Mouse (Mus musculus) liver, embryonic 14.5 days (tissue): ENCODE measurements at regions not wholly inside any gene's neighbourhood (a gene's known extent, or its start where the extent isn't known, plus 50 kb on each side); places are given as distances from the start of the nearest gene placed in this dataset.

Experiments used
- ATAC-seq: fragments of 200-750 bp; cut with Nextera tagmentation; 2 replicates; pipeline ENCODE4 v1.8.0; 2017; ENCODE audit warnings: moderate number of reproducible peaks, mild to moderate bottlenecking, moderate library complexity; ENCODE audit not compliant: insufficient read depth
- DNase-seq, 3 experiments: peaks; one replicate each; pipeline ENCODE4 v3.0.0-alpha.2; 2012 to 2013; ENCODE audit warnings: low read depth in 3 of 3, low spot score in 3 of 3
- H3K27ac ChIP-seq: fragments of 300-500 bp; sonication (generic); 2 replicates; pipeline ENCODE4 v1.5.1; 2014; ENCODE audit warnings: moderate library complexity, mild to moderate bottlenecking, control low read depth, inconsistent platforms
- H3K27me3 ChIP-seq: fragments of 300-500 bp; sonication (generic); 2 replicates; pipeline ENCODE4 v1.6.1; 2014; ENCODE audit warnings: mild to moderate bottlenecking, low read length, moderate library complexity; ENCODE audit not compliant: control insufficient read depth, insufficient read depth
- H3K36me3 ChIP-seq: fragments of 300-500 bp; sonication (generic); replicated peaks from 2 replicates; pipeline ENCODE4 v1.6.1; 2014; ENCODE audit warnings: low read depth; ENCODE audit not compliant: control insufficient read depth, insufficient read depth
- H3K4me1 ChIP-seq, 2 experiments: fragments of 200-500 bp in 1 of 2; fragments of 300-500 bp in 1 of 2; sonication (generic) in 1 of 2; replicated peaks; 2 replicates each; pipeline ENCODE4 v1.6.1; 2012 to 2014; ENCODE audit warnings: antibody characterized with exemption in 1 of 2, inconsistent platforms in 1 of 2, low read length in 1 of 2; ENCODE audit not compliant: control insufficient read depth in 2 of 2, insufficient read depth in 2 of 2
- H3K4me2 ChIP-seq: fragments of 300-500 bp; sonication (generic); 2 replicates; pipeline ENCODE4 v1.6.1; 2014; ENCODE audit warnings: low read depth, mild to moderate bottlenecking, control low read depth, moderate library complexity
- H3K4me3 ChIP-seq, 2 experiments: fragments of 200-500 bp in 1 of 2; fragments of 300-500 bp in 1 of 2; sonication (generic) in 1 of 2; 2 replicates each; pipeline ENCODE4 v1.5.1; 2012 to 2014; ENCODE audit warnings: low read depth in 2 of 2, low read length in 2 of 2, mild to moderate bottlenecking in 2 of 2, control low read depth in 1 of 2, inconsistent platforms in 1 of 2, moderate library complexity in 1 of 2; ENCODE audit not compliant: insufficient read depth in 1 of 2
- H3K9ac ChIP-seq: fragments of 300-500 bp; sonication (generic); replicated peaks from 2 replicates; pipeline ENCODE4 v1.6.1; 2014; ENCODE audit warnings: mild to moderate bottlenecking, control low read depth, moderate library complexity
- H3K9me3 ChIP-seq: fragments of 300-500 bp; sonication (generic); 2 replicates; pipeline ENCODE4 v1.6.1; 2016; ENCODE audit warnings: low read length, mixed read lengths; ENCODE audit not compliant: control insufficient read depth
- CTCF ChIP-seq: IDR thresholded peaks from 2 replicates; pipeline ENCODE4 v1.5.1; 2016; ENCODE audit warnings: antibody characterized with exemption, low read depth, control low read depth
- EP300 ChIP-seq: IDR thresholded peaks from 2 replicates; pipeline ENCODE4 v1.6.1; 2016; ENCODE audit warnings: antibody characterized with exemption, low read depth
- WGBS: fragments of 180-500 bp; shearing (Covaris S2); extraction: QIAGEN DNeasy Blood & Tissue Kit; methylation state at CpG from one replicate; pipeline ENCODE4 v1.1.7; 2014; ENCODE audit not compliant: insufficient replicate concordance; 5-methylcytosine and 5-hydroxymethylcytosine counted together

- DNase-seq (no peak), ATAC-seq (no peak)
- no peak overlapping the region for H3K4me2 ChIP-seq
- no peaks in the 10 kb centered on the region for H3K36me3 ChIP-seq
- H3K4me3 ChIP-seq, result no peak overlapping the region
- no peaks in the 10 kb centered on the region for H3K9me3 ChIP-seq
- no peak overlapping the region for H3K9ac ChIP-seq
- H3K27me3 ChIP-seq, result no peaks in the 10 kb centered on the region
- WGBS, result 54% methylated on average over 4 of the region's 4 CpGs
- no peak for TF ChIP-seq CTCF
- no peak for TF ChIP-seq EP300
- H3K27ac ChIP-seq, result no peak overlapping the region
- H3K4me1 ChIP-seq, result no peaks in the 10 kb centered on the region
Observed at GRCm38 (mm10) chr1:14626685-14627084, 1466.4 kb downstream of the 4930444P10Rik start.

DNA sequence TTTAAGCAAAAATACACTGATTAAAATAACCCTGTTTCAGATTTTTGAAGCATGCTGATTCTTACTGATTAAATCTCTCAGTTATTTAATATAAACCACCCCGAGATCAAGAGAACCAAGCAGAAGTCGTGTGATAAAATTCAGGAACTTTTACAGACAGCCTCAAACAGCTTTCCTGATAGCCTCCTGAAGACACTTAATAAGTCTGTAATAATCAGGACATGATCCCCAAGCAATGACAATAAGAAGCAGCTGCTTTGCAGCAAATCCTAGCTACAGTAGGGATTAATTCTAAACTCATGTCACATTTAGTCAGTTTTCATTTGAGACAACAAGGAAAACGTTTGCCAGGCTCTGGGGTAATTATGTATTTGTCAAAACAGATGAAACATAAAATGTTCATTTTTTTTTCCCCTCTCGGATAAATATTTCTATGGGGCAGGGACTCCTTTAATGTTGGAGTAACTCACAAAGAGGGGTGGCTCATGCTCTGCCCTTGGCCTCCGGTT is 1472.1 kb downstream of the 4930444P10Rik start:
- ATAC-seq, result no peak

DNA sequence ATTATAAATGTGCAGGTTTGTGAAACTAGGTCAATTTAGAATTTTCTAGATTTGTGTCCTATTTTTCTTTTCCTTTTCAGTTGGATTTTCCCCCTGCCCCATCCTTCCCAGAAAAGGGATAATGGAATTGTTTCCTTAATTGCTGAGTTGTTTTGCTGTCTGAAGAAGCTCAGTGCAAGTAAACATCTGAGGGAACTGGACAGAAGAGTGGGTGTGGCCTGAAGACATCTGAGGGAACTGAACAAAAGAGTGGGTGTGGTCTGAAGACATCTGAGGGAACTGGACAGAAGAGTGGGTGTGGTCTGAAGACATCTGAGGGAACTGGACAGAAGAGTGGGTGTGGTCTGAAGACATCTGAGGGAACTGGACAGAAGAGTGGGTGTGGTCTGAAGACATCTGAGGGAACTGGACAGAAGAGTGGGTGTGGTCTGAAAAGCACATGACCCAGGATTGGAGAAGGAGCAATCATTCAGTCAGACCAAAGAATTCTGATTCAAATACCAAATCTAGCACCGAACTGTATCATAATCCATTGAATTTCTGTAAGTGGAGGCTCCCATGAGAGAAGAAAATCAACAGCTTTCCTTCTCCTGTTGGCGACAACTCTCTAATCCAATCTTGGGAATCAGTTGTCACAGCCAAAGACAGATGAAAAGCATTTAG is 1479.8 kb downstream of the 4930444P10Rik start:
- Histone ChIP-seq H3K9me3 (no peaks in the 10 kb centered on the region), H3K4me3 (no peak overlapping the region), H3K27ac (no peak overlapping the region), H3K4me1 (no peaks in the 10 kb centered on the region), H3K9ac (no peak overlapping the region), H3K36me3 (no peaks in the 10 kb centered on the region), H3K27me3 (no peaks in the 10 kb centered on the region), H3K4me2 (no peak overlapping the region)
- 55% methylated on average over 2 of the region's 2 CpGs for WGBS
- TF ChIP-seq EP300, result no peak
- no peak for TF ChIP-seq CTCF
- ATAC-seq (no peak), DNase-seq (no peak)

More for the DNA sequence above, 1472.1 kb downstream of the 4930444P10Rik start:
- Histone ChIP-seq H3K36me3 (no peaks in the 10 kb centered on the region), H3K4me1 (no peaks in the 10 kb centered on the region), H3K9me3 (no peaks in the 10 kb centered on the region), H3K27me3 (no peaks in the 10 kb centered on the region), H3K4me2 (no peak overlapping the region), H3K4me3 (no peak overlapping the region), H3K27ac (no peak overlapping the region), H3K9ac (no peak overlapping the region)
- WGBS, result 53% methylated on average over 5 of the region's 5 CpGs
- no peak for DNase-seq
- no peak for TF ChIP-seq EP300
- no peak for TF ChIP-seq CTCF

DNA sequence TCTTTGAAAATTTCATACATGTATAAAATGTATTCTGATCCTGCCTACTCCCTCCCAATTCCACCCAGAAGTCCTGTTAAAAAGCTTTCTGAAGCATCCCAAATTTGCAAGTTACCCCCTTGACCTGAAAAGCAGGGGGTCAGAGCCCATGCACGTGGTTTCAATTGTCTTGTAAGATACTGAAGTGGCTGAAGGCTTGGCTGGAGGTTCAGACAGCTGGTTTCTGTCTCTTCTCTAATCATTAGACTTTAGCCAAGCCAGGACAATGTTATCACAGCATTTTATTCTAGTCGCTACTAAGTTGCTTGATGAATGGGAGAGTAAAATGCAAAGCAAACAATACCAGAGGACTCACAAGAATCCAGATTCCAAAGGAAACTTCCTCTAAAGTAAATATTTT is 1484.1 kb downstream of the 4930444P10Rik start:
- Histone ChIP-seq H3K27ac (no peak overlapping the region), H3K4me1 (no peaks in the 10 kb centered on the region), H3K9me3 (no peaks in the 10 kb centered on the region), H3K4me3 (no peak overlapping the region), H3K9ac (no peak overlapping the region), H3K27me3 (no peaks in the 10 kb centered on the region), H3K36me3 (no peaks in the 10 kb centered on the region), H3K4me2 (no peak overlapping the region)
- no peak for TF ChIP-seq CTCF
- no peak for TF ChIP-seq EP300
- ATAC-seq (no peak), DNase-seq (no peak)
- 36% methylated on average over 2 of the region's 2 CpGs for WGBS

DNA sequence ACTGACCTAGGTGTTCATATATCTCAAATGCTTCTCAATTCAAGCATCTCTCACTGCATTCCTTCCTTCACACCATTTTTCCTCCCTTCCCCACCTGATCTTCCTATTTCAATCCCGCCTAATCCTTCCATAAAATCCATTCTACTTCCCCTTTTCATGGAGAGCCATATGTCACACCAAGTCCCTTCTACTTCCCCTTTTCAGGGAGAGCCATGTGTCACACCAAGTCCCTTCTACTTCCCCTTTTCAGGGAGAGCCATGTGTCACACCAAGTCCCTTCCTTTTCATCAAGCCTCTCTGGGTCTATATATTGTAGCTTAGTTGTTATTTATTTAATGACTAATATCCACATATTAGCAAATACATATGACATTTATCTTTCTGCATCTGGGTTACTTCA is 1497.2 kb downstream of the 4930444P10Rik start:
- no peaks in the 10 kb centered on the region for H3K4me1 ChIP-seq
- H3K36me3 ChIP-seq, result no peaks in the 10 kb centered on the region
- ATAC-seq (no peak), DNase-seq (no peak)
- H3K9me3 ChIP-seq, result no peaks in the 10 kb centered on the region
- 21% methylated on average over 1 of the region's 1 CpGs for WGBS
- H3K4me2 ChIP-seq, result no peak overlapping the region
- H3K27me3 ChIP-seq, result no peaks in the 10 kb centered on the region
- H3K27ac ChIP-seq, result no peak overlapping the region
- no peak overlapping the region for H3K4me3 ChIP-seq
- TF ChIP-seq EP300 (no peak), CTCF (no peak)
- no peak overlapping the region for H3K9ac ChIP-seq
